Mouse (Mus musculus): ENCODE measurements around the gene Rpl38. TPM values are rescaled to one million over a fixed set of nuclear protein-coding genes. Genes with fewer than 3 reads are reported as not detected.
"Not testable (repeated sequence)": the region's sequence is repeated elsewhere in the genome, so short reads cannot be mapped to it uniquely, and the experiment has no call there.

Rpl38 gene
- polyA plus RNA-seq, 1 experiment from 2014 or later, result 1,157 TPM

GRCm38 (mm10) chr11:114662161-114662560 is 6.2 kb upstream of the Rpl38 start:
- no peaks in the 10 kb centered on the region for H3K36me3 ChIP-seq
- ATAC-seq (ENCODE audit: insufficient number of reproducible peaks, insufficient read depth, low FRiP score, low TSS enrichment, low read depth), result no peak

GRCm38 (mm10) chr11:114662746-114663362 is 5.5 kb upstream of the Rpl38 start:
- Histone ChIP-seq H3K27ac (no peak overlapping the region), H3K4me1 (no peaks in the 10 kb centered on the region), H3K36me3 (no peaks in the 10 kb centered on the region), H3K4me3 (no peak overlapping the region), H3K27me3 (peaks cover 8% of the 10 kb centered on the region), H3K4me2 (no peak overlapping the region), H3K9me3 (no peaks in the 10 kb centered on the region), H3K9ac (no peak overlapping the region)
- no peak for ATAC-seq (ENCODE audit: insufficient number of reproducible peaks, insufficient read depth, low FRiP score, low TSS enrichment, low read depth)
- WGBS, result 23% methylated on average over 6 of the region's 6 CpGs

More at GRCm38 (mm10) chr11:114662161-114662560, 6.2 kb upstream of the Rpl38 start:
- 85% methylated on average over 14 of the region's 14 CpGs for WGBS
- Histone ChIP-seq H3K9me3 (no peaks in the 10 kb centered on the region), H3K27me3 (peaks cover 12% of the 10 kb centered on the region), H3K4me2 (no peak overlapping the region), H3K9ac (no peak overlapping the region), H3K27ac (no peak overlapping the region), H3K4me1 (no peaks in the 10 kb centered on the region), H3K4me3 (no peak overlapping the region)

GRCm38 (mm10) chr11:114664164-114664563 is 4.2 kb upstream of the Rpl38 start:
- peaks cover 8% of the 10 kb centered on the region for H3K27me3 ChIP-seq
- 75% methylated on average over 7 of the region's 7 CpGs for WGBS
- H3K9me3 ChIP-seq, result no peaks in the 10 kb centered on the region
- no peak overlapping the region for H3K4me2 ChIP-seq
- H3K27ac ChIP-seq, result no peak overlapping the region
- H3K4me3 ChIP-seq, result no peak overlapping the region
- H3K4me1 ChIP-seq, result no peaks in the 10 kb centered on the region
- no peaks in the 10 kb centered on the region for H3K36me3 ChIP-seq
- H3K9ac ChIP-seq, result no peak overlapping the region
- no peak for ATAC-seq (ENCODE audit: insufficient number of reproducible peaks, insufficient read depth, low FRiP score, low TSS enrichment, low read depth)

- H3K9me3 ChIP-seq, result no peaks in the 10 kb centered on the region
- H3K9ac ChIP-seq, result no peak overlapping the region
- WGBS, result 79% methylated on average over 2 of the region's 2 CpGs
- no peak overlapping the region for H3K27ac ChIP-seq
- ATAC-seq (ENCODE audit: insufficient number of reproducible peaks, insufficient read depth, low FRiP score, low TSS enrichment, low read depth), result no peak
- H3K36me3 ChIP-seq, result peaks cover 5% of the 10 kb centered on the region
- H3K4me3 ChIP-seq, result no peak overlapping the region
- H3K4me1 ChIP-seq, result peaks cover 10% of the 10 kb centered on the region
- no peak overlapping the region for H3K4me2 ChIP-seq
- peaks cover 8% of the 10 kb centered on the region for H3K27me3 ChIP-seq
Observed at GRCm38 (mm10) chr11:114665463-114665862, 2.9 kb upstream of the Rpl38 start.

- Histone ChIP-seq H3K4me1 (peaks cover 13% of the 10 kb centered on the region), H3K36me3 (peaks cover 18% of the 10 kb centered on the region), H3K27ac (no peak overlapping the region), H3K4me2 (no peak overlapping the region), H3K9me3 (no peaks in the 10 kb centered on the region), H3K9ac (no peak overlapping the region), H3K4me3 (no peak overlapping the region), H3K27me3 (peaks cover 8% of the 10 kb centered on the region)
- 13% methylated on average over 13 of the region's 13 CpGs for WGBS
- ATAC-seq (ENCODE audit: insufficient number of reproducible peaks, insufficient read depth, low FRiP score, low TSS enrichment, low read depth), result no peak
Observed at GRCm38 (mm10) chr11:114666786-114667185, 1.5 kb upstream of the Rpl38 start.

- Histone ChIP-seq H3K27me3 (peaks cover 8% of the 10 kb centered on the region), H3K9ac (no peak overlapping the region), H3K4me1 (peaks cover 13% of the 10 kb centered on the region), H3K4me3 (no peak overlapping the region), H3K4me2 (no peak overlapping the region), H3K9me3 (no peaks in the 10 kb centered on the region), H3K27ac (no peak overlapping the region), H3K36me3 (peaks cover 24% of the 10 kb centered on the region)
- WGBS, result 48% methylated on average over 17 of the region's 18 CpGs
- ATAC-seq (ENCODE audit: insufficient number of reproducible peaks, insufficient read depth, low FRiP score, low TSS enrichment, low read depth), result no peak
Observed at GRCm38 (mm10) chr11:114667236-114667931, 940 bp upstream of the Rpl38 start.

GRCm38 (mm10) chr11:114667932-114668285 is 415 bp upstream of the Rpl38 start:
- Histone ChIP-seq H3K4me1 (peaks cover 13% of the 10 kb centered on the region), H3K36me3 (peaks cover 30% of the 10 kb centered on the region)
- 27% methylated on average over 11 of the region's 11 CpGs for WGBS
- ATAC-seq (ENCODE audit: insufficient number of reproducible peaks, insufficient read depth, low FRiP score, low TSS enrichment, low read depth); H3K27me3 ChIP-seq; H3K4me3 ChIP-seq; H3K27ac ChIP-seq; H3K9ac ChIP-seq; H3K9me3 ChIP-seq; H3K4me2 ChIP-seq: not testable (repeated sequence)

GRCm38 (mm10) chr11:114668741-114669623 is 658 bp downstream of the Rpl38 start:
- Histone ChIP-seq H3K4me3 (peak overlapping the region; percentile 94), H3K36me3 (peaks cover 40% of the 10 kb centered on the region), H3K27ac (peak overlapping the region; percentile 94), H3K27me3 (peaks cover 8% of the 10 kb centered on the region), H3K9me3 (no peaks in the 10 kb centered on the region), H3K4me2 (peak overlapping the region; percentile 91), H3K9ac (peak overlapping the region; percentile 96), H3K4me1 (peaks cover 14% of the 10 kb centered on the region)
- ATAC-seq (ENCODE audit: insufficient number of reproducible peaks, insufficient read depth, low FRiP score, low TSS enrichment, low read depth), result peak; percentile 67
- under 1% methylated on average over 60 of the region's 60 CpGs for WGBS

- no peak for ATAC-seq (ENCODE audit: insufficient number of reproducible peaks, insufficient read depth, low FRiP score, low TSS enrichment, low read depth)
- H3K27me3 ChIP-seq, result peaks cover 8% of the 10 kb centered on the region
- peak overlapping the region; percentile 91 for H3K4me2 ChIP-seq
- no peaks in the 10 kb centered on the region for H3K9me3 ChIP-seq
- WGBS, result 14% methylated on average over 12 of the region's 12 CpGs
- H3K4me1 ChIP-seq, result peaks cover 17% of the 10 kb centered on the region
- peak overlapping the region; percentile 96 for H3K9ac ChIP-seq
- peak overlapping the region; percentile 94 for H3K27ac ChIP-seq
- H3K4me3 ChIP-seq, result peak overlapping the region; percentile 94
- H3K36me3 ChIP-seq, result peaks cover 42% of the 10 kb centered on the region
Observed at GRCm38 (mm10) chr11:114669651-114670168, 1.4 kb downstream of the Rpl38 start.

- no peak for ATAC-seq (ENCODE audit: insufficient number of reproducible peaks, insufficient read depth, low FRiP score, low TSS enrichment, low read depth)
- H3K4me2 ChIP-seq, result no peak overlapping the region
- peaks cover 42% of the 10 kb centered on the region for H3K36me3 ChIP-seq
- 91% methylated on average over 5 of the region's 5 CpGs for WGBS
- no peaks in the 10 kb centered on the region for H3K9me3 ChIP-seq
- H3K4me1 ChIP-seq, result peaks cover 24% of the 10 kb centered on the region
- H3K9ac ChIP-seq, result 0 out of 2 replicates have a peak overlapping the region, but pooled peaks have one; percentile 96
- no peak overlapping the region for H3K4me3 ChIP-seq
- no peak overlapping the region; the same call in 1 of the 2 replicates for H3K27ac ChIP-seq
- peaks cover 3% of the 10 kb centered on the region; the same call in 1 of the 2 replicates for H3K27me3 ChIP-seq
Observed at GRCm38 (mm10) chr11:114671147-114671546, 2.8 kb downstream of the Rpl38 start.
